Mouse (Mus musculus) limb, embryonic 15.5 days (tissue): Measurements from ENCODE around the gene Trpv4. TPM values are rescaled to one million over a fixed set of nuclear protein-coding genes. Genes with fewer than 3 reads are reported as not detected.

Source experiments
- polyA plus RNA-seq: library from polyadenylated mRNA; unstranded; fragments of >200 nt; fragmentation: Nextera tagmentation; extraction: Ambion mirVana; gene quantifications from 2 replicates; pipeline ENCODE4 v1.2.1, GENCODE M21; 2015

Gene Trpv4
- polyA plus RNA-seq, 1 experiment from 2014 or later = 14.8 TPM

Other genes starting within 250 kb of the Trpv4 start
- gene Mmab, start 214.4 kb downstream of the Trpv4 start, polyA plus RNA-seq = 29.3 and 31.1 TPM in 2 replicates
- gene Mvk, start 214.2 kb downstream of the Trpv4 start, polyA plus RNA-seq = 58.6 and 65.9 TPM in 2 replicates
- 0.46 and 0.63 TPM in 2 replicates for gene Fam222a, start 90.4 kb downstream of the Trpv4 start, polyA plus RNA-seq
- 688 and 696 TPM in 2 replicates for gene Gltp, start 32.6 kb upstream of the Trpv4 start, polyA plus RNA-seq
- gene Tchp, start 49.3 kb upstream of the Trpv4 start, polyA plus RNA-seq = 12.8 and 15.1 TPM in 2 replicates
- 40.8 and 47.0 TPM in 2 replicates for gene Ankrd13a, start 116.3 kb upstream of the Trpv4 start, polyA plus RNA-seq
- 44.9 and 47.8 TPM in 2 replicates for gene Git2, start 117.1 kb upstream of the Trpv4 start, polyA plus RNA-seq
- 73.5 and 76.4 TPM in 2 replicates for gene 1500011B03Rik, start 165.0 kb upstream of the Trpv4 start, polyA plus RNA-seq
- gene 4930519G04Rik, start 195.2 kb upstream of the Trpv4 start, polyA plus RNA-seq = not detected in 2 replicates
- 0.05 and 0.07 TPM in 2 replicates for gene Gm9936, start 200.3 kb upstream of the Trpv4 start, polyA plus RNA-seq
- 2.6 and 3.2 TPM in 2 replicates for gene Oasl2, start 238.5 kb upstream of the Trpv4 start, polyA plus RNA-seq